Mouse (Mus musculus) lung, embryonic 16.5 days (tissue): Measurements from ENCODE around the gene Nt5c3. TPM values are rescaled to one million over a fixed set of nuclear protein-coding genes. Genes with fewer than 3 reads are reported as not detected.

Source experiments
- ATAC-seq: fragments of 200-750 bp; cut with Nextera tagmentation; 2 replicates; pipeline ENCODE4 v1.8.0; 2017; ENCODE audit warnings: low read depth, mild to moderate bottlenecking, moderate library complexity
- H3K27ac ChIP-seq: fragments of 300-500 bp; sonication (generic); 2 replicates; pipeline ENCODE4 v1.5.1; 2014; ENCODE audit warnings: mild to moderate bottlenecking, control low read depth, low read length
- H3K27me3 ChIP-seq: fragments of 300-500 bp; sonication (generic); 2 replicates; pipeline ENCODE4 v1.6.1; 2014; ENCODE audit warnings: low read depth, low read length, mixed read lengths; ENCODE audit not compliant: control insufficient read depth, insufficient read depth
- H3K36me3 ChIP-seq: fragments of 300-500 bp; sonication (generic); 2 replicates; pipeline ENCODE4 v1.6.1; 2014; ENCODE audit warnings: low read length; ENCODE audit not compliant: control insufficient read depth, insufficient read depth
- H3K4me1 ChIP-seq: fragments of 300-500 bp; sonication (generic); replicated peaks from 2 replicates; pipeline ENCODE4 v1.6.1; 2014; ENCODE audit warnings: low read length, mixed read lengths; ENCODE audit not compliant: control insufficient read depth, insufficient read depth
- H3K4me2 ChIP-seq: fragments of 300-500 bp; sonication (generic); 2 replicates; pipeline ENCODE4 v1.6.1; 2014; ENCODE audit warnings: low read depth, low read length, control low read depth
- H3K4me3 ChIP-seq: fragments of 300-500 bp; sonication (generic); 2 replicates; pipeline ENCODE4 v1.5.1; 2014; ENCODE audit warnings: mild to moderate bottlenecking, low read length, control low read depth
- H3K9ac ChIP-seq: fragments of 300-500 bp; sonication (generic); 2 replicates; pipeline ENCODE4 v1.6.1; 2014; ENCODE audit warnings: low read length, control low read depth
- H3K9me3 ChIP-seq: fragments of 300-500 bp; sonication (generic); 2 replicates; pipeline ENCODE4 v1.6.1; 2016; ENCODE audit warnings: low read length; ENCODE audit not compliant: control insufficient read depth
- WGBS: fragments of 180-500 bp; shearing (Covaris S2); extraction: QIAGEN DNeasy Blood & Tissue Kit; methylation state at CpG from one replicate; pipeline ENCODE4 v1.1.7; 2014; 5-methylcytosine and 5-hydroxymethylcytosine counted together
- polyA plus RNA-seq: library from polyadenylated mRNA; unstranded; fragments of >200 nt; fragmentation: Nextera tagmentation; extraction: Ambion mirVana; gene quantifications from 2 replicates; pipeline ENCODE4 v1.2.1, GENCODE M21; 2015

Nt5c3 gene
- polyA plus RNA-seq, 1 experiment from 2014 or later = 59.0 TPM

DNA sequence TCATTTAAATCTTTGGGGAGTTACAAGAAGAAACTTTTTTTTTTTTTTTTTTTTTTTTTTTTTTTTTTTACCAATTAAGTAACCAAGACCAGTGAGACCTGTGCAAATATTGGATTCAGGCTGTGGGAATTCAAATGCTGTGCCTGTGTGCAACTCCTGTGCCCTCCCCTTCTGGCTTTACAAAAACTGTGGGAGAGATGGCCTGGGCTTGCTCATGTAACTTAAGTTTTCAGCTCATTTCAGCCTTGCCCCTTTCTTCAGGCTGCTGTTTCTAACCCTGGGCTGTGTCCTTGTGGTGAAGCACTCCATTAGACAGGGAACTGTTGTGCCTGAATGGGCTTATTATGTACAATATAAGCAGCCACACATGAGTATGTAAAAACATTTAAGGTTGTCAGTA, 90.9 kb downstream of the Nt5c3 start:
- Histone ChIP-seq H3K27ac (no peak overlapping the region), H3K27me3 (no peaks in the 10 kb centered on the region), H3K36me3 (peaks cover 2% of the 10 kb centered on the region), H3K9ac (peak overlapping the region; percentile 91), H3K4me3 (peak overlapping the region; percentile 83), H3K9me3 (no peaks in the 10 kb centered on the region), H3K4me1 (peaks cover 9% of the 10 kb centered on the region), H3K4me2 (peak overlapping the region; percentile 69)
- no peak for ATAC-seq

DNA sequence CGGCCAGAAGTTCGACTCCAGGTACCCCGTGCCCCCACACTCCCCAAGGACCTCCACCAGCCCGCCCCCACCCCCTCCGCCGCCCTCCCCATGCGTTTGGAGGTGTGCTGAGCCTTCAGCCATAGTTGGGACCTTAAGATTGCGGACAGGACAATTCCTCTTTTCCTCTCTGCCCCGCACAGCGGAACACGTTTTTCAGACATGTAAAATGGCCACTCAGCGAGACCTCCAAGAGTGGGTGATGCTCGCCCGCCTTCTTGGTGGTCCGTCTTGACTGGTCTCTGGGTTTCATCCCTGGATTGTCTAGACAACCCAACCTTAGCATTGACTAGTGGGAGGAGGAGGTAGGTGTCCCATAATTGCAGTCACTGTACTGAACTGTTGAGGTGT, 91.3 kb downstream of the Nt5c3 start:
- H3K27ac ChIP-seq = peak overlapping the region; percentile 92

More for the DNA sequence above, 91.3 kb downstream of the Nt5c3 start:
- peak overlapping the region; percentile 69 for H3K4me2 ChIP-seq
- 0% methylated on average over 15 of the region's 15 CpGs for WGBS
- H3K36me3 ChIP-seq = peaks cover 2% of the 10 kb centered on the region
- H3K4me1 ChIP-seq = peaks cover 9% of the 10 kb centered on the region
- H3K4me3 ChIP-seq = peak overlapping the region; percentile 83
- ATAC-seq = no peak; the same call in 1 of the 2 replicates
- no peaks in the 10 kb centered on the region for H3K27me3 ChIP-seq
- H3K9me3 ChIP-seq = no peaks in the 10 kb centered on the region
- H3K9ac ChIP-seq = peak overlapping the region; percentile 91

Other genes with a start within 250 kb of the Nt5c3 start
- gene Lsm5, start 219.2 kb downstream of the Nt5c3 start, polyA plus RNA-seq = 114 and 133 TPM in 2 replicates
- gene Avl9, start 209.0 kb downstream of the Nt5c3 start, polyA plus RNA-seq = 10.9 and 11.2 TPM in 2 replicates
- 27.8 and 28.3 TPM in 2 replicates for gene Kbtbd2, start 126.1 kb downstream of the Nt5c3 start, polyA plus RNA-seq
- gene Fkbp9, start 91.9 kb downstream of the Nt5c3 start, polyA plus RNA-seq = 172 and 184 TPM in 2 replicates
- gene Vmn1r4, start 83 bp upstream of the Nt5c3 start, polyA plus RNA-seq = 0.16 and 0.19 TPM in 2 replicates
- gene Vmn1r5, start 46.3 kb upstream of the Nt5c3 start, polyA plus RNA-seq = not detected in 2 replicates
- not detected in 2 replicates for gene Vmn1r6, start 73.3 kb upstream of the Nt5c3 start, polyA plus RNA-seq
- gene Vmn1r7, start 101.4 kb upstream of the Nt5c3 start, polyA plus RNA-seq = not detected in 2 replicates
- gene Vmn1r8, start 108.4 kb upstream of the Nt5c3 start, polyA plus RNA-seq = not detected in 2 replicates
- not detected in 2 replicates for gene Vmn1r9, start 142.9 kb upstream of the Nt5c3 start, polyA plus RNA-seq
- not detected in 2 replicates for gene Vmn1r10, start 185.5 kb upstream of the Nt5c3 start, polyA plus RNA-seq
- not detected in 2 replicates for gene Vmn1r11, start 209.5 kb upstream of the Nt5c3 start, polyA plus RNA-seq
- gene Vmn1r12, start 233.0 kb upstream of the Nt5c3 start, polyA plus RNA-seq = not detected in 2 replicates